Mouse (Mus musculus) lung, postnatal 14 days (tissue): ENCODE results near the gene Gm10135.
"Not testable (repeated sequence)": the region's sequence is repeated elsewhere in the genome, so short reads cannot be mapped to it uniquely, and the experiment has no call there.

Source experiments
- DNase-seq: peaks from one replicate; pipeline ENCODE4 v3.0.0; 2021

Gene Gm10135

GRCm38 (mm10) chr5:72957281-72957680 lies 17.2 kb downstream of the Gm10135 start:
- DNase-seq: no peak

GRCm38 (mm10) chr5:72953996-72954604 lies 20.4 kb downstream of the Gm10135 start:
- DNase-seq: no peak

DNA sequence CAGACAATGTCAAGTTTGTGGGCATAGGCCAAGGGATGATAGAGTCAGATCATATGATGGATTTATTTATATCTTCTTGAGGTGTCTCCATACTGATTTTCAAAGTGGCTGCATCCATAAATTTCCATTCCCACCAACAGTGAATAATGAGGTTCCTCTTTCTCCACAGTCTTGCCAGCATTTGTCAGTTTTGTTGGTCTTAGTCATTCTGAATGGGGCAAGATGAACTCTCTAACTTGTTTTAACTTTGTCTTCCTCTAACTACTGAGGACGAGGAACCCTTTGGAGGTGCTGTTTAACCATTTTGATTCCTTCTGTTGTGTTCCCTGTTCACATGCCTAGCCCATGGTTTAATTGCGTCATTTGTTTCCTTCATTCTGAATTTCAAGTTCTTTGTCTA lies 24.2 kb downstream of the Gm10135 start:
- no peak for DNase-seq

- DNase-seq: no peak
Measured at GRCm38 (mm10) chr5:72948136-72948535, 26.4 kb downstream of the Gm10135 start.

- DNase-seq: no peak
Measured at GRCm38 (mm10) chr5:72940906-72941432, 33.5 kb downstream of the Gm10135 start.

GRCm38 (mm10) chr5:72939311-72939710 lies 35.2 kb downstream of the Gm10135 start:
- DNase-seq: no peak

- DNase-seq: not testable (repeated sequence)
Measured at GRCm38 (mm10) chr5:72938421-72938820, 36.1 kb downstream of the Gm10135 start.

- DNase-seq: no peak
Measured at GRCm38 (mm10) chr5:72933026-72933675, 41.4 kb downstream of the Gm10135 start.

DNA sequence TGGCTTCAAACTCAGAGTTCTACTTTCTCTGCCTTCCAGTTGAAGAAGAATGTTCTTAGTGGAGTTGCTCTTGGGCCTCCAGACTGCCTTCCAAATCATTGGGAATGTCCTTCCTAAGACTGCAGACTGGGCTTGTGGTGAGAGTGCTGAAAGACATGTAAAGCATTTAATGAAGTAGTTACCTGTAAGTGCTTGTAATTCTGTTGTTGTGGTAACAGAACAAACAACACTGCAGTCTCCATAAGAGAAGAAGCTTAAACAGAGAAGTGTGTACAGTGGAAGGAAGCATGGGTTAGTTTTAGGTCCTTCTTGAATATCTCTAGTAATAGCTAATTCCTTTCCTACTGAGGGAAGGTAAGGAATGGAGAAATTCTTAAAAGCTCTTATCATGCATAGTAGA lies 47.4 kb downstream of the Gm10135 start:
- no peak for DNase-seq

- no peak for DNase-seq
Measured at GRCm38 (mm10) chr5:72922796-72923195, 51.7 kb downstream of the Gm10135 start.

- no peak for DNase-seq
Measured at GRCm38 (mm10) chr5:72921171-72921570, 53.3 kb downstream of the Gm10135 start.

- DNase-seq: no peak
Measured at GRCm38 (mm10) chr5:72920416-72920815, 54.1 kb downstream of the Gm10135 start.

DNA sequence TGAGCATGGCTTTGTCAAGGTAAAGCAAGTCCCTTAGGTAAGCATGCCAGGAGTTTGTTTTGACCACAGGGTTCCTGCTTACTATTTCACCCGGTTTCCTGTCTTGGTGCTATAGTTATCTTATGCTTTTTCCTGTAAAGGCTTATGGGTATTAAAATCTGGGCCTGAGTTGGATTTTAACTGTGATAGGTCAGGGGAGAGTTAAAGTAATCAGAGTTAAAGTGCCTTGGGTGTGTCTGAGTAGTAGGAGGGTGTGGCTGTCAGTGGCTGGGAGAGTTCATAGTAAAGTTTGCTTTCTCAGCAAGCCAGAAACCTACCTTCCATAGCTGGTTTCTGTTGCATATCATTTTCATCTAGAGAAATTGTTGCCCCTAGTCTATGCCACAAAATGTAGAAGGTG lies 57.7 kb downstream of the Gm10135 start:
- no peak for DNase-seq

DNA sequence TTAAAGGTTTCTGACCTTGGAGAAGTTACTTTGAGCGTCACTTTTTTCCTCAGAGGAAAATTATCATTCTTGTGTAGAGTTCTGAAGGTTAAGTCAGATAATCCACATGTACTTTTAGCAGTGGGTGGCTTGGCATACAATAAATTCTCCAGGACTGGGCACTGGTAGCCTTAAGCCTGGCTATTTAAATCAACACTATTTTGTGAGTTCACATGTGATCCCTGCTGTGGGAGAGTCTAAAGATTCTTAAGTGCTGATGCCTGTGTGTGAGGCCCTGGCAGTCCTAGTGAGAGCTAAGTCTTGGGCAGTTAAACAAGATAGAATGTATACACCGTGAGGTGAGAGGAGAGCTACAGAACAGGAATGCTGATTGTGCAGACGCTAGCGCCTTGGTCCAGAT lies 58.5 kb downstream of the Gm10135 start:
- no peak for DNase-seq
